Mouse (Mus musculus) liver, embryonic 13.5 days (tissue): Measurements from ENCODE around the gene Fetub. TPM values are rescaled to one million over a fixed set of nuclear protein-coding genes. Genes with fewer than 3 reads are reported as not detected.

Experiments
- polyA plus RNA-seq: library from polyadenylated mRNA; unstranded; fragments of >200 nt; fragmentation: Nextera tagmentation; extraction: Ambion mirVana; gene quantifications from 2 replicates; pipeline ENCODE4 v1.2.1, GENCODE M21; 2015

The Fetub gene
- polyA plus RNA-seq, 1 experiment from 2014 or later, result 0.86 TPM

Other genes with a start within 250 kb of the Fetub start
- gene Crygs, start 106.8 kb upstream of the Fetub start, polyA plus RNA-seq, result 0.17 and 0.27 TPM in 2 replicates
- gene Tbccd1, start 60.7 kb upstream of the Fetub start, polyA plus RNA-seq, result 24.0 and 29.2 TPM in 2 replicates
- 78.9 and 90.1 TPM in 2 replicates for gene Dnajb11, start 60.5 kb upstream of the Fetub start, polyA plus RNA-seq
- 513 TPM in 2 replicates for gene Ahsg, start 27.1 kb upstream of the Fetub start, polyA plus RNA-seq
- gene Hrg, start 32.7 kb downstream of the Fetub start, polyA plus RNA-seq, result 0.32 and 0.43 TPM in 2 replicates
- gene Kng2, start 111.1 kb downstream of the Fetub start, polyA plus RNA-seq, result 6.6 and 7.0 TPM in 2 replicates
- gene Kng1, start 139.5 kb downstream of the Fetub start, polyA plus RNA-seq, result 274 and 287 TPM in 2 replicates
- gene Eif4a2, start 189.1 kb downstream of the Fetub start, polyA plus RNA-seq, result 75.2 and 94.5 TPM in 2 replicates
- 199 and 218 TPM in 2 replicates for gene Rfc4, start 209.4 kb downstream of the Fetub start, polyA plus RNA-seq
- not detected in 2 replicates for gene Adipoq, start 228.2 kb downstream of the Fetub start, polyA plus RNA-seq